Mouse (Mus musculus) small intestine, adult 2 months (tissue): Measurements from ENCODE around the gene Akap8.

Experiments used
- CTCF ChIP-seq: fragments of 200-500 bp; IDR thresholded peaks from 2 replicates; pipeline ENCODE4 v1.5.1; 2012; ENCODE audit warnings: low read depth, mild to moderate bottlenecking, control low read depth, inconsistent platforms, low read length, moderate library complexity, mixed read lengths; ENCODE audit not compliant: insufficient replicate concordance, insufficient read length; ENCODE audit errors: extremely low read depth
- POLR2A ChIP-seq: fragments of 200-500 bp; IDR thresholded peaks from 2 replicates; pipeline ENCODE4 v1.6.1; 2012; ENCODE audit warnings: low read depth, mild to moderate bottlenecking, control low read depth, inconsistent platforms, low read length, moderate library complexity

GRCm38 (mm10) chr17:32285138-32285670 lies 35.8 kb downstream of the Akap8 start:
- TF ChIP-seq CTCF, result no peak
- TF ChIP-seq POLR2A, result no peak
